Mouse (Mus musculus) Muller cell, postnatal 12 days (primary cell): ENCODE measurements around the gene Fam241b.
A peak's percentile ranks its signal among the peaks of the same experiment; 100 is the strongest.

Experiments used
- DNase-seq: peaks from one replicate; pipeline ENCODE4 v3.0.0-alpha.2; 2015; ENCODE audit errors: inconsistent ontology term

Fam241b gene

DNA sequence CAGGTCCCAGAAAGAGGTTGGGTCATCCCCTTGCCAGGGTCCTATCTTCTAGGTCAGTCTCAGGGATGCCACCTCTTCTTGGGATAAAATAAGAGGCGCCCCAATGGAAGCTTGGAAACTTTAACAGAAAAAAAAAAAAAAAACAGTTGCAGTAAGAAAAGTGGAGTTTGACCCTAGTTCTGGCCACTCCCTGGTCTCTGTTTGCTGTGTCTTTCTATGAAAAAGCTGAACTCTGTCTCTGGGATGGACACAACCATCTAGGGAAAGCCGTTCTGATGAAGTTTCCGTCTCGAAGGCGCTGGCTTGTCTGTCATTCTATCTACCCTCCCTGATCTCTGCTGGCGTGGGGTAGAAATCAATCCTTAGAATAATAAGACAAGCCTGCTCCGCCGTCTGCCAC, 73.1 kb downstream of the Fam241b start:
- DNase-seq: no peak

DNA sequence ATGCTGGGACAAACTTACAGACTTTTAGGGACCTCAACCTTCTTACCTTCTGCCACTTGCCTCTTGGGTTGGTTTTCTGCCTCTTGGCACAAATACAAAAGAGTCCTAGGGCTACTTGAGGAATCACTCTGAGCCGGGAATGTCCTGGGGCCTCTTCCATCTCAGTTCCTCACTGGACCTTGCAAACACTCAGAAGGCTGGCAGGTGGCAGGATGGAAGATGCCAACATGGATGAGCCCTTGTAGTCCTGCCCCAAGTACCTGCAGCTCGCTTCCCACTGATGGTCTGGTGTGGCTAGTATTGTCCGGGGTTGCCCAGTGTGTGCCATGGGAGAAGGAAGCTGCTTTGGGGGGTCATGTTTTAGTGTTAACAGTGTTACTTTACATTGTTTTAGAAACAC, 73.8 kb downstream of the Fam241b start:
- DNase-seq: no peak

DNA sequence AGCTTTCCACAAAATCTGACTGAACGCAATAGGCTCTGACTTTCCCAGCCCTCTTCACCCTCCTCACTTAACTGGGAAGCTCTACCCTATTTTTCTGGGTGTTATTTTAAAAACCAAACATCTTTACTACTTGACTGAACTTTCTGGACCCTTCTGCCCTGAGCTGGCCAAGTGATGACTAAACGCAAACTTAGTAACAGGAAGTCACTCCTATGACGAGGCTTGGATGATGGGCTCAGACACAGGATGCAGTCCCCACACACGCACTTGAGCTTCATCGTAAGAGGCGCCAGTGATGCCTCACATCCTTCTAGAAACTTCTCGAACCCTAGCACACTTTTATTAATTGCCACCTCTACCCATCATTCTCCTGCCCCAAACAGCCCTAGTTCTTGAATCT, 74.3 kb downstream of the Fam241b start:
- DNase-seq: no peak

DNA sequence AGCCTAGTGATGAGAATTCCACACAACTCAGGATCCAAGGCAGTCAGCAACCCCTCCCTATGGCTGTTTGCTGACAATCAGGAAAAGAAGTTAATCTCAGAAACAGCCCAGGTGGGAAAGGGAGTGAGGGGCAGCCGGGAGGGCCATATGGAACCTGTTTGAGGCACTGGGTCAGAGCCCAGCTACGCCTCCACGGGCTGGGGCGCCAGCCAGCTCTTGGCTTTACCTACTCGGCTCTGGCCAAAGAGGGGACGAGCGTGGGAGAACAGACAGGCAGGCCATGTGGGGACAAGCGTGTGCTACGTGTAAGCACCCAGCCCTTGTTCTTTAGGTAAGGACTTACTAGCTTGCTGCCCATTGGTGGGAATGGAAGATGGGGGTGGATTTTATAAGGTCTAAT, 75.2 kb downstream of the Fam241b start:
- DNase-seq: no peak

DNA sequence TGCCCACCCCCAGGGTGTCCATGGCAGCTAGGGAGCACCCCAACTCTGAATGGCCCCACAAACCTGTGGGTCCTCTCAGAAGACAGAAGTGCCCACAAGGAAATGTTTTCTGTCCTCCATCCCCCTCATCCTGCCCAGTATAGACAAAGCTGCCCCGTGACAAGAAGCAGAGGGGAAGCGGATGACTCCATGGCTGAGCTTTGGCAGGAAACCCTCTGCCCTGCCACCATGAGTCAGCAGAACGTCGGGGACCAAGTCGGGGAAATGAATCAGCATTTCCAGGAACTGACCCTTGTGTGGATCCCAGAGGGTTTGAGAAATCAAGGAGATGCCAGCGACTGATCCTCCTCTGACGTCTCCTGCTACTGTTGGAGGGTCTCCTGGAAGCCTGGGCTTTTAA, 77.5 kb downstream of the Fam241b start:
- DNase-seq: no peak

DNA sequence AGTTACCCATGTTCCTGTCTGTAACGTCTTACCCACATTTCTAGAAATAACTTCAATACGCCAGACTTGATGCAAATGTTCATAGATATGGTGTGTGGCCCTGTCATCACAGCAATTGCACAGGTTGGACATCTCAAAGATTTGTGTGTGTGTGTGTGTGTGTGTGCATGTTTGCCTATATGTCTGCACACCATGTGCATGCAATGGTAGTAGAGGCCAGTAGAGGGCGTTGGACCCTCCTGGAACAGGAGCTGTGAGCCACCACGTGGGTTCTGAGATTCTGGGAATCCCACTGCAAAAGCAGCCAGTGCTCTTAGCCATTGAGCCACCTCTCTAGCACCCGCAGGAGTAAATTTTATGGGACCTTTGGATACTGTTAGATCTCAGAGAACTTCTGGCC, 80.9 kb downstream of the Fam241b start:
- DNase-seq: no peak

DNA sequence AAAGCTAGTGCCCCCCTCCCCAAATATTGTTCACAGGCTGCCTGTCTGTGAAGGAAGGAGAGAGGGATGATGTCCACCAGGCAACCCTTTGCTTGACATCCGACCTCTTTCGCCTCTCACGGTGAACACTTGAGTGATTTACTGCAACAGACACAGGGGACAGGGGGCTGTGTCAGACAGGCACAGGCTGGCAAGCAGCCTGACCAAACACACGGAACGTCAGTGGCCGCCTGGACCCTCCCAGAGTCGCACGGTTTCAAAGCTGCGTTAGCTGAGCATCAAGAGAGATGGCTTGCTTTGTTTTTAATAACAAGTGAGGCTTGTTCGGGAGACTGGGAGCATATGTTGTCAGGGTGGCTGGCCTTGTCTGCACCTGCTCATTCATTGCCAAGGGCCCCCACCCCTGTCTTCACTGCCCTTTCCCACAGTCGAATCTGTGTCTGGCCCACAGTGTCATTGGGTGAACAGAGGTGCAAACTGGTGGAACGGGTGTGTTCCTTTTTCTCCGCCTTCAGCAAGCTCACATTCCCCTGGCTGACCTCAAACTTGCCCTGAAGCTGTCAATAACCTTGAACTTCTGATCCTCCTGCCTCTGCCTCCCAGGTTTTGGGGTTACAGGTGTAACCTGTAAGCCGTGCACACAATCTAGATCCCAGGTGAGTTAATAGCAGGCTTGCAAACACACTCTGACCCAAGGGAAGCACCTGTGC, 82.6 kb downstream of the Fam241b start:
- no peak for DNase-seq

DNA sequence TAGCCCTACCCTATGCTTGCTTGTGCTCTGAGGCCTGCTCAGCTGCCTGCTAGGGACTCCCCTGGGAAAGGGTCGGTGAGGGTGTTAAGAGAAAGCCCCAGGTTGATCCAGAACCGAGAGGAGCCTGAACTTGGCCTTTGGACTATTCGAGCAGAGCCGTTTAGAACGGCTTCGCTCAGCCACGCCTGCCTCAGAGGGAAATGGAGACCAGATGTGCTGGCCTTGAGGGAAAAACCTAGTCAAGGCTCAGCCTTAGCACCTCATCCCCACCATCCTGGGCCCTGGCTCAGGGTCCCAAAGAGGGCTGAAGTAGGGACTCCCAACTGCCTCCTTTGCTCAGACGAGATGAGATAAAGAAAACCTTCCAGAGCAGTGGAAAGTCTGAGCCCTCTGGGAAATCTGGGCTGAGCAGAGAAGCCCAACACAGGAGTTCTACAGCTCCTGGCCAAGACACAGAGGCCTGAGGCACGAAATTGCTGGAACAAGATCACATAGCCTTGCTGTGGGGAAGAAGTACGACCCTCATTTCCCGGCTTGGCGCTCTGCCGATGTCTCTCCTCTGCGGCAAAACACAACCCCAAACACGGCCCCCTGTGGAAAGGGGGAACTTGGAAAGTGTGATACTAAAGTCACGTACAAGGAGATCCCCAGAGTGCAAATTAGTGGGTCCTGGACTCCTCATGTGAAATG, 83.4 kb downstream of the Fam241b start:
- peak; percentile 4 for DNase-seq

DNA sequence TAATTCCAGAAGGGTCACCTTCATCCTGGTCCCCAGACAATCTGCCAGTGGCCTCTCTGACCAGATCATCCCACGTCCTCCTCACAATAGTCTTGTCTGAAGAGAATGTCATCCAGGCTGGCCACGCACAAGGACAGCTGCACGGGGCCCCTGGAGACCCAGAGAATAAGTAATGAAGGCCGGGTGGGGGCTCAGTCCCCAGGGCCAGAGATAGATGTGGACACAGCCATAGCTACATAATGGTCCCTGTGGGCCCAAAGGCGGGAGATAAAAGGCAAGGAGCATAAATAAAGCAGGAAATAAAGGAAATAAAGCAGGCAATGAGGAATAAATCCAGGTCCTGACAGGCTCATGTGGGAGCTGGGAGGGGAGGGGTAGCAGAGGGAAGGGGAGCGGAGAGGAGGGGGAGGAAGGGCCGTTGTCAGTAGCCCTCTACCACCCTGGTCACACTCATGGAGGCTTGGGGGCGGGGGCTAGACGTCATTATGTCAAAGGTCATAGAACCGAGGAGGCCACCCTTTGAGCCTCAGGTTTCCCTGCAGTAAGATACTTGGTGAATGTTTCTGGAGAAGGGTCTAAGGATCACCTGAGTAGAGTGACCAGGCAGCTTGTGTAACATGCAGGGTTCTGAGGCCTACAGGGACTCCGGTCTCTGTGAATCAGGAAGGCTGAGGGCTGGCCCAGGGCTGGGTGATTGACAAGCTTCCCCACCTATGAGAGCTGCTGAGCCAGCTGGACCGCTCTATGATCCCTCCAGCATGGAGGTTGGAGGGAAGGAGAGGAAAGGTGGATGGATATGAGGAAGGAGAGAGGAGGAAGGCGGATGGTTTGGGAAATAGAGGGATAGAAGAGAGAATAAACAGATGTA, 85.0 kb downstream of the Fam241b start:
- DNase-seq: no peak
